Mouse (Mus musculus) layer of hippocampus, postnatal 36 days (tissue): ENCODE results near the gene Pde4d. TPM values are rescaled to one million over a fixed set of nuclear protein-coding genes. Genes with fewer than 3 reads are reported as not detected.

ENCODE experiments used
- DNase-seq, 2 experiments: peaks; one replicate each; pipeline ENCODE4 v3.0.0; 2022
- total RNA-seq, 2 experiments: library from RNA; stranded (reverse); gene quantifications; 2 replicates each; pipeline ENCODE4 v1.2.3; 2021

Gene Pde4d
- total RNA-seq, 2 experiments from 2014 or later = 69.7 to 69.8 TPM

DNA sequence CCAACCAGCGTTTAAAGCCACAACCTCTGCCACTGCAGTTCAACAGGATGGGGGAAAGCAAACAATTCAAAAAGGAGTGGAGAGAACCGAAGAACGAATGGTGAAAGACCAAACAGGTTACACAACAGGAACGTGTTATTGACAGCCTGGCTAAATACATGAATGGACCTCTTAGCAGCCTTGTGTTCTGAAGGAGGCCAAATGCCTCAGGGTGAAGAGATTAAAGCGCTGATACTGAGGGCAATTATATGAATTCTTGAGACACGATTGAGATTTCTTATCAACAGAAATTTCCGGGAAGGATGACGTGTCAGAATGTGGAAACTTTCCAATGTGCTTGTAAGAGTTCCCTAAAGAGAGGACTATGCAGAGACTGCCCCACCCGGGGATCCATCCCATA lies 865.9 kb downstream of the Pde4d start:
- DNase-seq = no peak

DNA sequence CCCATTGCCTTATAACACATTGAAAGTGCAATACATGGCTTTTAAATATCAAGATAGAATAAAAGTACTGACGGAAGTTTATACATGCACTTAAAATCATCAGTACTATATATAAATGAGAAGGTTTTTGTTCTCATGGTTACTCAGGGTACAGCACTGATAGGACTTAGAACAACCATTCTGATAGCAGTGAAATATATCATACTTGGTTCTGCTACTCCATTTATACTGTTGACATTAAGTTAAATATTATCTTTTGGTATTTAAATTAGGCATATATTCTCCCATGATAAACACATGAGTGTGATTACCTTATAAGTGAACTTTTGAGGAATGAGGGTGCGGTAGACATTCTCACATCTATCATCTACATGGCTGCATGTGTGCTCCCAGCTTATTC lies 867.9 kb downstream of the Pde4d start:
- DNase-seq = no peak

DNA sequence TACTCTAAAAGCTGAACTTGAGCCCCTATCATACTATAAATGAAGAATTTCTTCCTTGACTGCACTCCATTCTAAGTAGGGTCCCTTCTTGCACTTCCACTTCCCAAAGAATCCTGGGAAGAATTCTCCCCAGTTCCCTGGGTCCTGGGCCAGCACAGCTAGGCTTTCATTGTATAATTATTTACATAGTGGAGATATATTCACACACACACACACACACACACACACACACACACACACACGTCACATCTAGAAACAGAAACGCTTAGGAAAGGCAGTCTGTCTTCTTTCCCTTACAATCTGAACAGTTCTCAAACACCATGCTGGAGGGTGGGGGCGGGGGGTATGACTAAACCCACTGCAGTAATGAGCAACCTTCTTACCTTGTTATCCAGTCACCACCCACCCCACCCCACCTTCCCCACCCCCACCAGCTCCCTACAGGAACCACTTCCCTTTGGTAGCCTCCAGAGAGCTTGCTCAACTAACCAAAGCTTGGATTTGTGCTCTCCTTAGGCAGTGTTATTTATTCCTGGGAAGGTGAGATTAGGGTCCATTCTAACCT lies 868.8 kb downstream of the Pde4d start:
- no peak for DNase-seq

- no peak for DNase-seq
Observed at GRCm38 (mm10) chr13:109326061-109326460, 876.3 kb downstream of the Pde4d start.

- no peak for DNase-seq
Observed at GRCm38 (mm10) chr13:109331563-109331962, 881.8 kb downstream of the Pde4d start.

- no peak for DNase-seq
Observed at GRCm38 (mm10) chr13:109341902-109342301, 892.2 kb downstream of the Pde4d start.

- DNase-seq = no peak
Observed at GRCm38 (mm10) chr13:109342469-109342868, 892.7 kb downstream of the Pde4d start.

DNA sequence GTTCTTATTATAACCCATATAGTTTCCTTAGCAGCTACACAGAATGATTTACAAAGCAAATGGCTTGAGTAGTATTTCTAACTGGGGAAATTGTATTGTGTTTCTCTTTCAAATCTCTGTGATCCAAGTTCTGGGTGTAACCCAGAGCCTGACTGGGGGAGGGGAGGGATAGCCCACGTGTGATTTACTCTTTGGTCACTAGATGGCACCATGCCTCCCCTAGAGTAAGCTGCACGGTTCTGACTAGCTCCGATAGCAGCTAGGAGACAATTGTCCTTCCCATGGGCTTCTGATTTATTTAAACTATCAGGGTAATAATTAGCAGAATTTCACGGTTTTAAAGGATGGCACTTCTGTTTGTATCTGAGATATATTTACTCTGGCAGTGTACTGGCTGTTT lies 893.8 kb downstream of the Pde4d start:
- DNase-seq = peak; percentile 76 to 79

- no peak for DNase-seq
Observed at GRCm38 (mm10) chr13:109347770-109348169, 898.0 kb downstream of the Pde4d start.

GRCm38 (mm10) chr13:109348316-109348715 lies 898.6 kb downstream of the Pde4d start:
- no peak for DNase-seq

DNA sequence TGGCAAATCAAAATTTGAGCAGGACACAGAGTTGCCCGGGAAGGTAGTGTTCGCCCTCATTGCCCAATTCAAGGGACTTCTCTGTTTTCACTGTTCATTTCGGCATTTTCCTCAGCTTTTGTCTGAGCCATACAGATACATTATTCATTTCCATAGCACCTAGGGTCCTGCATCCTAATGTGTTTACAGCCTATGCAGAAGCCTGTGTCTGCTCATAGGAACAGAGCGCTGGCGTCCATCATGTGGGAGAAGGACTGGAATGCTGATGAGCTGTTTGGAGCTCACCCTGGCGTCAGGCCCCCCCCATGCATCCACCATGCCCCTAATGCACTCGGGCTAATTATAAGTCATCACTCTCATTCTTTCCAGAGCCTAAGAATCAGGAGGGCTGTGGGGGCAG lies 900.4 kb downstream of the Pde4d start:
- DNase-seq = no peak

- DNase-seq = no peak
Observed at GRCm38 (mm10) chr13:109354017-109354416, 904.3 kb downstream of the Pde4d start.

GRCm38 (mm10) chr13:109356252-109356651 lies 906.5 kb downstream of the Pde4d start:
- no peak for DNase-seq

DNA sequence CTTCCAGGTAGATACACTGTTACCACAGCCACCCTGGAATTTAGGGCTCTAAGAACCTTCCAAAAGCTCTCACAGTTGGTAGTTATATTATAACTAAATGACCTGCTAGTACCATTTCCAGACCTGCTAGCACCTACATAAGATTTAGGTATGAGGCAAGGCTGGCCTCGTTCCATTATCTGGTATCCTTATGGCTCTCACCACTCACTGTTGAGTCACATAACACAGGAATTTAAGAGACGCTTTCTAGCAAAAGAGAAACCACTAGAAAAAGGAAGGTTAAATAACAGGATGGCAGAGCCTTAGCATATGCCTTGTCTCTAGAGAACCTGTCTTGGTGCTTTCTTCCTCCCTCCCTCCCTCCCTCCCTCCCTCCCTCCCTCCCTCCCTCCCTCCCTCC lies 910.2 kb downstream of the Pde4d start:
- no peak for DNase-seq

DNA sequence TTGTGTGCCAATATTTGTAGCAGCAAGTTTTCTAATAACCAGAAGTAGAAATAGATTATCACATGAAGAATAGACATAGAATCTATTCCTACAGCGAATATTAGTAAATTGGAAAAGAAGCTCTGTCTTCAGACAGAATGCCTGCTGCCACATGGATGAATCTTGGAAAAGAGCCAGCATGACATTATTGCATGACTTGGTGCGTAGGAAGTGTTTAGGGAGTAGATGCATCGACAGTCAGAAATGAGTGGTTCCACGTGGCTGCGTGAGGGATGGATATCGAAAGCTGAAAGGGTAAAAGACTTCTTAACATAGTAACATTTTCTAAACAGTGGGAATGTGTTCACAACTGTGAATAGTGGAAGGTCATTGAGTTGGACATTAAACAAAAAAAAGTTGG lies 912.6 kb downstream of the Pde4d start:
- no peak for DNase-seq

DNA sequence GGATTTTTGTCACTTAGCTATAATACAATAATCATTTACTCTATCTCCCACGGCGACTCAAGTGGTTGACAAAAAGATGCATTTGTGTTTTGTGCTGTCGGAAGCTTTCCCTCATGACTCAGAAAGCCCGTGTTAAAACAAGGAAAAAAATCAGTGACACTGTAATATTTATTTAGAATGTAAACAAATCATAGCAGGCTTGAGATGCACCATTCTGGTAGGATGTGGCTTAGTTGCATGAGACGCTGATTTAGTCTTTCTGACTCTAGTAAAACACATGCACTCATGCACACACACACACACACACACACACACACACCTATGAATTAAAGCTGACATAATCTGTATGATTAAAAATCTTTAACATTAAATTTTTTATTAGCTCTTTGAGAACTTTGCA lies 924.7 kb downstream of the Pde4d start:
- DNase-seq = no peak

GRCm38 (mm10) chr13:109376681-109377080 lies 926.9 kb downstream of the Pde4d start:
- DNase-seq = no peak

- no peak for DNase-seq
Observed at GRCm38 (mm10) chr13:109380149-109380548, 930.4 kb downstream of the Pde4d start.

DNA sequence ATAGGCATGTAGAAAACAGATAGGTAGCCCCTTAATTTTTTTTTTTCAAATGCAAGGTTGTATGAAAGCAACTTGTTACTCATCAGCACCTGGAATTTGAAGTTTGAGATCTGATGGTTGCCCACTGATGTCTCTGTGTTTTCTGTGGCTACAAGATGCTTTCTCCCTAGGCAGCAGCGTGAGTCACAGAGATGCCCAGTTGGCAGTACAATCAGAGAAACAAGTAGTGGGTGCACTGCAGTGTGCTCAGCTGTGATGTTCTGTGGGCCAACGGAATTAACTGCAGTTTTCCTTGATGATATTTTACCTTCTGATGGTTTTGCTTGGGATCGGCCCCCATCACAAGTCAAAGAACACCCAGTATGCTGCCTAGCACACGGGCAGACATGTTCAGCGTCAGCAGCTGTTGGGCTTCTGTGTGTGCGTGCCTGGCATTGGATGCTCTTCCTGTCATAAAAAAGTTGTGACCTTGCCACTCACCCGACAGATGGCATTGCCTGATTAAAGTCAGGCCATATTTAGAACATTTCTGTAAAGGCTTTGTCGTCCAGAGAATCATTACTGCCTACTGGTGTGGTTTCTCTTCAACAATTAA lies 939.0 kb downstream of the Pde4d start:
- DNase-seq = peak; percentile 3 to 5

DNA sequence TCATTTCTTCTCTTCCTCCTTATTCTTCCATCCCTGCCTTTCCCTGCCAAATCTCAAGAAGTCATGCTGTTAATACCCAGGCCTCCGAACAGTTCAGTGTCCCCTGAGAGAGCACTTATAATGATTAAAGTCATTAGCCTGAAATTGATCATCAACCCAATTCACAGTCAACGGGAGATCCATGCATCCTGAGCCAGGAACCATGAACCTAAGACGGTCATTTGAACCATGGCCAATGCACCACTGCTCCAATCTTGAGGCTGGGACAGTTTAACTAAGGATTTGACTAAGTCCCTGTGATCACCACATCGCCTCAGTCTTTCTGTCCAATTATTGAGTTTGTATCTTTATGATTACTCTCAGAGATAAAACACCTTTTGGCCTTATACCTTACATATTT lies 952.6 kb downstream of the Pde4d start:
- DNase-seq = no peak

- no peak for DNase-seq
Observed at GRCm38 (mm10) chr13:109402936-109403335, 953.2 kb downstream of the Pde4d start.

- DNase-seq = no peak
Observed at GRCm38 (mm10) chr13:109406341-109406740, 956.6 kb downstream of the Pde4d start.

- DNase-seq = no peak
Observed at GRCm38 (mm10) chr13:109407371-109407770, 957.6 kb downstream of the Pde4d start.

DNA sequence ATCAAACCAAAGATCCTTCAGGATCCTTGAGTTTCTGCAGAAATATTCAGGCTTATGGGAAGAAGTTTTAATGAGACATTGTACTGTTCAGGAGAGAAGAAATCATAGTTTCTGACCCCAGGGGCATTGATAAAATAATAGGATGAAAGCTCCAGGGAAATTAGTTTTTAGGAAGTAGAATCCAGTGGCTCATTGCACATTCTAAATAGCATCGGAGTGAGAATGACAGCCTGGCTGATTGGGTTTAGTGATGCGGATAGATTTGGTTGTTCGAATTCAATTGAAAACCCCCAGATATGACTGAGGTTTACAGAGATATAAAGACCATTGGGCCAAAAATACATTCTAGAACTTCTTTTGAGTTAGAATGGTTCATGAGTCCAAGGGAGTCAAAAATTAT lies 970.7 kb downstream of the Pde4d start:
- DNase-seq = no peak

DNA sequence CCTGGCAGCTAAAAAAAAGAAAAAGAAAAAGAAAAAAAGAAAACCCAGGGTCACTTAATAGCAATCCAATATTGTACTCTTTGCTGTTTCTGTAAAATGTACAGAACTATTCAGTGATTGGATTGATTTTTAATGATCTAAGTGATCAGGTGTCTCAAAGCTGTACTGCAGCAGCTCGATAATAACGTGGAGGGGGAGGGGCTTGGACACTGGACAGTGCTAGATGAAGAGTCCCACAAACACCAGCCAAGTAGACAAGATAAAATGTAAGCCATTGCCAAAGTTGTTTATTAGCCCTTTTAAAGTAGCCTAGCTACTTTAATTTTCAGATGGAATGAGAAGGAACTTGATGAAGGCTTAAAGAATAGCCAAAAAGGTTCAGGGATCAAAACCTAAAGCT lies 975.2 kb downstream of the Pde4d start:
- DNase-seq = no peak
